Mouse (Mus musculus): ENCODE measurements around the gene Rnf5.

Gene Rnf5

DNA sequence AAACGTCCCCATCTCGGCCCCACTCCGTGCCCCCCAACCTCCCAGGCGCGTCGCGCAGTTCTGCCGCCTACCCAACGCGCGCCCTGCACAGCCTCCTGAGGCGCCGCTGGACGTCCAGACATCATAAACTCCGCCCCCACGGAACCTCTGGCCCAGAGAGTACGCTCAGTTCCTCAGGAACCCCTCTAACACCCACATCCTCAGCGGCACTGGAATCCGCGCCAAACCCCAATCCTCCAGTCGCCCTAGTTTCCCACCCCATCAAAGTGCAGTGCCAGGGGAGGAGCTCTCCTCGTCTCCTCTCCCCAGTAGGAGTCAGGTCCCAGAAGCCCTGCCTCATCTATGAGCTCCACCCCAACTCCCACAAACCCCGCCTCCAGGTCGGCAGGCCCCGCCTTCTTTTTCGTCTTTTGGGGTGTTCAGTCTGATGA lies 28.8 kb upstream of the Rnf5 start:
- DNase-seq (ENCODE audit: low spot score in 2 of 2) = peak; percentile 79 to 82

DNA sequence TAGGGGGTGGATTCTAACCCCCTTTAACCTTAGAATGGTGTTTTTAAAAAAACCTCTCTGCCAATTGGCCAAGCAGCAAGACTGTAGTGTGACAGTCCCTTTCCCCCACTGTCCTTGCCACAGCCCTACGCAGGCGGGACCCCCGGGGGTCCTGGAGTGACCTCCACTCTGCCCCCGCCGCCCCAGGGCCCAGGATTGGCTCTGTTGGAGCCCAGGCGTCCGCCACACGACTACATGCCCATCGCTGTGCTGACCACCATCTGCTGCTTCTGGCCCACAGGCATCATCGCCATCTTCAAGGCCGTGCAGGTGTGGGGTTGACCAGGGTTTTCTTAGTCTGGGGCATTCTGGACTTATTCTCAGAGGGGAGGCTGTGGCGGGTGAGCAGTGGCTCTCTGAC lies 28.2 kb upstream of the Rnf5 start:
- DNase-seq (ENCODE audit: low spot score in 2 of 2) = no peak

DNA sequence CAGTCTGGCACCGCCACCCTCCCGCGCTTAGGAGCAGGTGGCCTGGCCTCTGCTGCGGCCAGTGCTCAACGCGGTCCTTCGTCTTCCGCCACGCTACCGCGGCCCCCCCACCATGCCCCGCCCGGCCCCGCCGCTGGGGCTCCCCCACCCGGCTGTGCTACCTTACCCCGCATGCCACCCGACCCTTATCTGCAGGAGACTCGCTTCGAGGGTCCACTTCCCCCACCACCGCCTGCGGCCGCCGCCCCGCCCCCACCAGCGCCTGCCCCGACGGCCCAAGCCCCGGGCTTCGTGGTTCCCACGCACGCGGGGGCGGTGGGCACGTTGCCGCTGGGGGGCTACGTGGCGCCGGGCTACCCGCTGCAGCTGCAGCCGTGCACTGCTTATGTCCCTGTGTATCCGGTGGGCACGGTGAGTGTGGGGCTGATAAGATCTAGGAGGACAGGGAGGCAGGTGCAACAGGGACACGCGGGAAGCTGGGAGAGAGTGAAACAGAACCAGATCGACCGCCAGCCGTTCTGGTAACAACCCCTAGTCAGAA lies 27.3 kb upstream of the Rnf5 start:
- no peak for DNase-seq (ENCODE audit: low spot score in 2 of 2)

DNA sequence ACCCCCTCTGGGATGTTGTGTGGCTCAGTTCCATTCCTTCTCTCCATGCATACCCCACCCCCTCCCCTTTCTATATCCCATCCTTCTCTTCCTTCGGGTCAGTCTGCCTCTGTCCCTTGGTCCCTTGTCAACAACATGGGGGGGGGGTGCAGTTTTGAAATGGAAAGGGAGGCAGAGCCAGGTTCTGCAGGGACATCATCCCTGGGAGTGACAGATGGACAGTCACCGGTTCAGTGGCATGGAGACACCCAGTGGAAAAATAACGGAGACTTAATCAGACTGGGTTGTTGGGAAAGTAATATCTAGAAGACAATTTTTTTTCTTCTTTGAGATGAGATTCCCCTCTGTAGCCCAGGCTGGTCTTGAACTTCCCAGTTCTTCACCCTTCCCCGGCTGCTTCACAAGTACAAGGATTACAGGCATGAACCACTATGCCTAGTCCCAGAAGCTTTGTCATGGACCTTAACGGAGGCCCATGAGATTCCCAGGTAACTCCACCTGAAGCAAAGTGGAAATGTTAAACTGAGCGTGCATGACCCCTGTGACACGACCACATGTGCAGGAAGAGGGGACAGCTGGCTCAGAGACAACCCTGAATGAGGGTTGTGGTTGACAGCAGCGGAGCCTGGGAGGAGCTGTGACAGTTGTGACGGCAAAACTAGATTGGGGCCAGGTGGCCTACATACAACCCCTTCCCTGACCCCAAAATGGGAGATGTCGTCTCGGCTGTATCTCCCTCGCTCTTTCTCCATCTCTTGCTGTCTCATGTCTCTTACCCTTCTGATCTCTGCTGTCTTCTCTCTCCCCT lies 26.5 kb upstream of the Rnf5 start:
- DNase-seq (ENCODE audit: low spot score in 2 of 2) = no peak

DNA sequence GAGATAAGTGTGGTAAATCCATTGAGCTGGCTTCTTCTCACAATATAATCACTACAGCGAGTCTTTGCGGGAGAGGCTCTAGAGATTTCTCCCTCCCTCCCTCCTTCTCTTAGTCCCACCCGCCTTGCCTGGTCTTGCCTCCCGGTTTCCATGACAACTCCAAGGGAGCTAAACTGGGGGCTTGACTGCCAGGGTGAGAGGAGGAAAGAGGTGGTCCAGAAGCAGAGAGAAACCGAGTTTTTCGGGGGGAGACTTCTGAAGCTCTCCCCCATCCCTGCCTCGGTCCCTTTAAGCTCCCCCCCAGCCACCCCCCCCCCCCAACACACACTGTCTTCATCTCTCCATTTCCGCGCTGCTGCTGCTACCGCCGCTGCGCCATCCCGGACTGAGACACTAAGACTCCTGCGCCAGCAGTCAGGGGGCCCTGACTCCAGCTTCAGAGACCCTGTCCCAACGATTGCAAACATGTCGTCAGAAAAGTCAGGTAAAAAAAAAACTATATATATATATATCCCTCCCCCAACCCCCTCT lies 25.8 kb upstream of the Rnf5 start, which contains the start of gene Prrt1:
Gene Prrt1 (plus strand): TSS at position 313 of the 531 bp plus-strand sequence.
- no peak for DNase-seq (ENCODE audit: low spot score in 2 of 2)

DNA sequence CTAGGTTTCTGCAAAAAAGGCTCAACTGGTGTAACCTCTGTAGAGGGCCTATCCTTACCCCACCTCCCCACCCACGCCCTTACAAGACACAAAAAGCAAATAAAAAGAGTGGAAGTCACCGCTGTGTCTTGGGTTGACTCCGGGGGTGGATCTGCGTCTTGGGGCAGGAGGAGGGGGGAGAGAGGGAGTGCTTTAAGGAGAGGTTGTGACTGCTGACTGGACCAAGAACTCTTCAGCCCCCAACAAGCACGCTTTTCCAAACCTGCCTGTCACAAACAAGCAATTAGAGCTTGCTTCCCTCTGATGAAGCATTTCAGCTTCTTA lies 25.1 kb upstream of the Rnf5 start:
- DNase-seq (ENCODE audit: low spot score in 2 of 2) = no peak

DNA sequence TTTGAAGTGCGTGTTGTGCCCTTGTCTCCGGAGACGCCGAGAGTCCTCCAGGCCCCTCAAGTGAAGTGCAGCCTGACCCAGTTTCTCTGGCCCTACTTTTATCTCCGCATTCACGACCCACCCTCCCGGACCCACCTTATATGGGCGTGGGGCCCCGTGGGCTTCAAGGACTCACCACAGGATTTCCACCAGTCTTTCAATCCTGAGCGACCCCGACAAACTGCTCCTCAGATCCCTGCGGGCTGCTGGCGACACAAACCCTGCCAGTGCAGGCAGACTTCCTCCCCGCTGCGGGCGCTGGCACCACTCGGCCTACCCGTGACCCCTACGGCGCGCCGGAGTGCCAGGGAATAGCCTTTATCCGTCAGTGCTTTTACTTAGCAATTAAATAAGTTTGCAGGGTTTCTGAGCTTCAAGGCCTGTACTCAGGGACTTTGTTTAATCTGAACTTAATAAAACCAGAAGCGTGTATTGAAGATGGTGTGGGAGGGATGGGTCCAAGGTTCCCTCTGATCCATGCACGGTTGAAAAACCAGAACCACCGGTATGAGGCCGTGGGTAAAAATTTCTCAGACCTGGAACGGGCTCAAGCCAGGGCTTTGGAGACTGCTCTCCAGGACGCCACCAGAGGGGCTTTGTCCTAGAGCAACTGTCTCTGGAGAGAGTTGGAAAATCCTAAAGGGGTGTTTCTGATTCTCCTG lies 24.6 kb upstream of the Rnf5 start, which contains the start of gene Ppt2:
Gene Ppt2 (minus strand): TSS at position 568 of the 701 bp plus-strand sequence.
- DNase-seq (ENCODE audit: low spot score in 2 of 2) = no peak

DNA sequence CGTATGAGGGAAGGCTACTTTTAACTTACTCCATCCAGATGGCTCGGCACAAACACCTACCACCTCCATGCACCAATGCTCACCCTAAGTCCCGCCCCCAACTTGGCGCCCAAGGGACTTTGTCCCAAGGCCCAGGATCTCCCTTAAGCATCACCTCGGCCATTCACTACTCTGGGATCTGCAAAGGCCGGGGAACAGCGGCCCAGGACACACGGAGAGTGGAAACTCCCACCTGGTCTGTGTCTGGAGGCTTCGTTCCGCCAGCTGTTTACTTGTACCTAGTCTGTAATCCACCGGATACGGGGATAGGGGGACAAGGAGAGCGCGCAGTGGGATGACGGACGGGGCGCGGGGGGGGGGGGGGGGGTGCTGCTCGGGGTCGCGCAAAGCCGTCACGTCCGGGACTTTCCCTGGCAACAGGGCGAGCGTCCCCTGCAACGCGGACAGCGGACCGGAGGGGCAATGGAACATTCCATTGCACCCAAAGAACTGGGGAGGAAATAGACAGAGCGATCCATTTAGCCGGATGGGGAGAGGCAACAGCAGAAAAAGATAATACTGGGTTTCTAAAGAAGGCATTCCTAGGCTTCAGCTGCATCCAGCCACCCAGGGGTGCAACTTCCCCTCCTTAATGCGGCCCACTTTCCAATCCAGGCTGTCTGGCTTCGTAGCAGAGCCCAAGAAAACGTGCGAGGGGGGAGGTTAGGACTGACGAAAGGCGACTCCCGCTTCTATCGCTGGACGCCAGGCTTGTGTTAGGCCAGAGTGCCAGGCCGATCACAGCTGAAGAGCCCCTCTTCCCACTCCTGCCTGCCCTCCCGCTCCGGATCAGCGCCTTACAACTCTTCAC lies 23.8 kb upstream of the Rnf5 start:
- DNase-seq (ENCODE audit: low spot score in 2 of 2) = peak; percentile 74 to 80

DNA sequence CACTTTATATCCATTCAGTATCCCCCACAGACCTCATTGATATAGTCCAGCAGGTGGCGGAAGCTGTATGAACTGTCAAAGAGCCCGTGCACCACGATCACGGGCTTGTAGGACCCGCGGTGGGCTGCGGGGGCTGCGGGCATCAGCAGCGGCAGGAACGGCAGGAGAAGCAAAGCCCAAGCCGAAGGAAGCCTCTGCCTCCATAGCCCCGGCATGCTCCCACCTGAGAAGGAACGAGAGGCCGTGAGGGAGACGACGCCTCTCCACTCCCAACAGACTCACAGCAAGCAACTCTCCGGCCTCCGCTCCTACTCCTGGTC lies 23.2 kb upstream of the Rnf5 start:
- DNase-seq (ENCODE audit: low spot score in 2 of 2) = no peak

DNA sequence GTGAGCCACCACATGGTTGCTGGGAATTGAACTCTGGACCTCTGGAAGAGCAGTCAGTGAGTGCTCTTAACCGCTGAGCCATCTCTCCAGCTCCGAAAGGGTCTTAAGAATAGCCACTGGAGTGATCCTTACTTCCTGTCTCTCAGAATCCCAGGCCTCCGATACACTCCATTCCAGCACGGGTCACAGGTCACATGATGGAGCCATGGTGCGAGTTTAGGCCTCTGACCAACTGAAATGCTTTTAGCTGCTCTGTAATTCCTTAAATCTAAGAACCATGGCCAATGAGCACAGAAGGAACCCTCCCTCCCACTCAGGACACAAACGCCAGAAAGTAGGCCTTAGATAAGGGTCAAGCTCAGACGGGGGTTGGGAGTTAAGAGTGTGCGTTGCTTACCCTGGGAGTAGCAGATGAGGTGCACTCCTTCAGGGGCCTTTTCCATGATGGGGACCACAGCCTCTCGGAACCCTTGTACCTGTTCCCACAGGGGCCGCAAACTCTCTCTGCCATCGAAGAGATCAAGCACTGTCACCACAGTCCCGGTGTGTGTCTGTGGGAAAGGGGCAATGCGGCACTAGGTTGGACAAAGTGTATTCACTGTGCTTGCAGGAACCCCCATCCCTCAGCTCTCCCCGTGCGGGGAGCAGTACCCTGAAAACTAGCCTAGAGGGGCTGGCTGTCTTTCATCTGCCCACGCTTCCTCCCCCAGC lies 22.7 kb upstream of the Rnf5 start:
- DNase-seq (ENCODE audit: low spot score in 2 of 2) = no peak

DNA sequence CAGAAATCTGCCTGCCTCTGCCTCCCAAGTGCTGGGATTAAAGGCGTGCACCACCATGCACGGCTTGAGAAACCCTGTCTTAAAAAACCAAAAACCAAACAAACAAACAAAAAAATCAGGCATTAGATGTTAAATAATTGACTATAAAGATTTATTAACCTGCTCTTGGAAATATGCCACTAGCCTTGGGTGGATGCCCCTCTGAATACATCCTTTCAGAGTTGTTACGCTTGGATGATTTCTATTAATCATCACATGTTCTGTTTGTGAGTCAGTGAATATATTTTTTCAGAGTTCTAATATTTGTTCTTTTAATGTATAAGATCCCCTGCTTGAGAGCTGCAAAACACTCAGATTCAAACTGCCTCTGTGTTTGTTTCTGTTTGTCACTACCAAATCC lies 21.5 kb upstream of the Rnf5 start:
- no peak for DNase-seq (ENCODE audit: low spot score in 2 of 2)

DNA sequence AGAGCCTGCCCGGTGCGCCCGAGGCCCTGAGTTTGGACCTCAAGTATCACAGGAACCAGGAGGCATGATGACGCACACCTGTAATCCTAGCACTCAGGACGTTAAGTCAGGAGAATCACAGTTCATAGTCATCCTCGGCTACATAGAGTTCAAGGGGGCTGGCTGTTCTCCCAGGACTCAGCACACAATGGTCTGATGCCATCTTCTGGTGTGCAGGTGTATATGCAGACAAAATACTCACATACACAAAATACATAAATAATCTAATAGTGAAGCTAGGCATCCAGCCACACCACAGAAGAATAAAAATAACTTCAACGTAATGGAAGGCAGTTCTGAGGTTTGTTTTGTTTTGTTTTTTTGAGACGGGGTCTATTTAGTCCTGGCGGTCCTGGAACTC lies 19.7 kb upstream of the Rnf5 start:
- no peak for DNase-seq (ENCODE audit: low spot score in 2 of 2)

DNA sequence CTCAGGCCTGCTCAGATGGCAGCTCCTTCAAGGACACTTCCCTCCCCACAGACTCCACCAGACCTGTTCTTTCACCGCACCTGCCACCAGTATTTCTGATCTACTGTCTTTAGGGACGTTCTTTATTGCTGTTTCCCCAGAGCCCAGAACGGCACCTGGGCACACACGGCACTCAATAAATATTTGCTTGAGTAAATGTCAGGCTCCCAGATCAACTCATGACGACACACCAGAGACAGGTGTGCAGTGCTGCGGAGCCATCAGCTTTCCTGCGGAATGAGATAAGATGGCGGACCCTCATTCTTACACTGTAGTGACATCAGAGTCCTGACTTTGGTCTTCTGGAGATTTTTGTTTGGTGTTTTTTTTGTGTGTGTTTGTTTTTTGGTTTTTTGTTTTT lies 17.5 kb upstream of the Rnf5 start:
- no peak for DNase-seq (ENCODE audit: low spot score in 2 of 2)

DNA sequence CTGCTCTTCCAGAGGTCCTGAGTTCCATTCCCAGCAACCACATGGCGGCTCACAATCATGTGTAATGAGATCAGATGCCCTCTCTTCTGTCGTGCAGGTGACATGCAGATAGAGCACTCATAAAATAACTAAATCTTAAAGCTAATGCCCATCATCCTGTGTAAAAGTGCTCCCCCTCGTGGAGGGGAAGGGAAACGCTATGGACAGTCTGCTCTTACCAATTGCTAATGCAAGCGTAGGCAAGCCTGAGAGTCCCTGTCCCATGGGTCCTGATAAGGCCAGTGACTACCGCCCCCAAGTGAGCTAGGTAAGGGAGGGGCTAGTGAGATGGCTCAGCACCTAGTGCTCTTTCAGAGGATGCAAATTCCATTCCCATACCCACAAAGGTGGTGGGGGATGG lies 15.5 kb upstream of the Rnf5 start:
- peak in 1 of 2 experiments; percentile 68 for DNase-seq (ENCODE audit: low spot score in 2 of 2)

DNA sequence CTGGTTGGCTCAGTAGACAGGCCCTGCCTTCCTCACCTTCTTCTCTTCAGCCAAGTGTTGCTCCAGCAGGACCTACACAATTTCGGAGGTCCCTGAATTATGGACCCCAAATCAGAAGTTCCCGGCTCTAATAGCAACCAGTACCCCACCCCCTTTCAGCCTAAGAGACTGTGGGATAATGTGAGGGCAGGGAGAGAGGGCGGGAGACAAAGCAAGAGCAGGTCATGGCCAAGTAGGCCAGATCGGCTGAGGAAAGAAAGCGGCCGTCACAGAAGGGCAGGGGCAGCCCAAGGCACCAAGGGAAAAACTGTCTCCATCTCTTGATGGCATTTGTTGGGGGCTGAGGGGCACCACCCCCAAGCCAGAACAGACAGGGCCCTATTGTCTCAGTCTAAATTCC lies 12.4 kb upstream of the Rnf5 start, which contains the start of gene Egfl8:
Gene Egfl8 (minus strand): TSS at position 101 of the 400 bp plus-strand sequence.
- DNase-seq (ENCODE audit: low spot score in 2 of 2) = no peak

DNA sequence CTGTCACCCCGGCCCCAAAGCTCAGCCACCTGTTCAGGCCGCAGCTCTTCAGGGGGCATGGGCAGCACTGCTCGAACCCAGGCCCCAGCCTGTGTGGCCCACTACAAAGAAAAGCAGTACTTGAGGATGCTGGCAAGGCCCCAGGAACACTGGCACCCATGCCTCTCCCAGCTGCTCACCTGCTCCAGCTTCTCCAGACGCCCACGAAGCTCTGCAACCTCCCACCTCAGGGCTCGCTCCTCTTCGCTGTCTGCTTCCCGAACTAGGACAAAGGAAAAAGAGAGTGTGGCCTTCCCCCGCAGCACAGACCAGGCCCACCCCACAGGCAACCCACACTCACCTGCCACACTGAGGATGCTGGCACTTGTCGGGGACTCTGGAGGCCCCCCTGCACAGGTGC lies 10.3 kb upstream of the Rnf5 start:
- DNase-seq (ENCODE audit: low spot score in 2 of 2) = no peak

DNA sequence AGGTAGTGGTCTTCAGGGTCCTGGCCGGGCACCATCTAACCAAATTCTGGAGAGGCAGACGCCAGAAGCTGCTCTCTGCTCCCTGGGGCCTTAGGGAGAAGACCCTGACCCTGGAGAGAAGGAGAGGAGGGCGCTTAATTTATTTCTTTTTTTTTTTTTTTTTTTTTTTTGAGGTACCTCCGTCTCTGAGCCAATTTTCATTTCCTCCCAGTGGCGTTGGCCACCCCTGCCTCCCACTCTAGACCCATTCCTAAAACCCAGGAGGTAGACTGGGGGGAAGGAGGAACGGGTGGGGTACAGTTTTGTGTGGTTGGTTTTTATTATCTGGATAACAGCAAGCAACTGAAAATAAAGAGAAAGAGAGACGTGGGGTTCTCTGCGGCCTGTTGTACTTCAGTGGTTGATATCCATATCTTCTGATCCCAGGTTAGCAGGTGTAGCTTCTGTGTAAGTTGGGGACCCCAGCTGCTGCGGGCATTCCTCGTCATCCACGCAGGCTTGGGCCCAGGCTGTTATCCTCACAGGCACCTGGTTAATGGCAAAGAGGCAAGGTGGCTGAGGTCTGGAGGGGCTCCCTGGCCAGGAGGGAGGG lies 9.7 kb upstream of the Rnf5 start:
- DNase-seq (ENCODE audit: low spot score in 2 of 2) = no peak

DNA sequence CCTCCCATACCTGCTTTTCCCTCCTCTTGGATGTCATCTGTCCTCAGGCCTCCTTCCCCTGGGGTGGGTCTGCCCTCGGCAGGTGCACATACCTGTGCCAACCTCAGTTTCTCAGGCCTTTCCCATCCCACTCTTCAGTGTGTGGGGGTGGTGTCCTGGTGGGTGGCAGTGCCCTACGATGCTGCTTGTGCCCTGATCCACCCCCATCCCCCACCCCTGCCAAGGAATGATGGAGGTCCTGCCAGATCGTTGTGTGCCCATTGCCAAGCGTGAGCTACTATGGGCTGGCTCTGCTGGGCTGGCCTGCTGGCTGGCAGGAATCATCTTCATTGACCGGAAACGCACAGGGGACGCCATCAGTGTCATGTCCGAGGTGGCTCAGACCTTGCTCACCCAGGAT lies 7.6 kb upstream of the Rnf5 start:
- DNase-seq (ENCODE audit: low spot score in 2 of 2) = no peak

DNA sequence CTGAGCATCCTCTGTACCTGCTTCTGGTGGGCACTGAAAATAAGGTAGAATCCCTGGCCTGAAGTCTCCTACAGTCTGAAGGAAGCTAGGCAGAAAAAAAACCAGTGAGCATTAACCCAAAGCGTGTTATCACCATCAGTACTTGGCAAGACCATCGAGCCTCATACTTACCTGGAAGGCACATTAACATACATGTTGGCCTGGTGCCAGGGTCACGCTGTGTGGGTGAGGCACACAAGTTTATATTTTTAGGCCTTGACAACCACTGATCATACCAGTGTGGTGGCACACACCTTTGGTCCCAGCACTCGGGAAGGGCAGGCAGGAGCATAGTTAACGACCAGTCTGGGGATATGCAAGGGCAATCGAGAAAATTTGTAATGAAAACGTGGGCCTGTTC lies 4.5 kb upstream of the Rnf5 start:
- no peak for DNase-seq (ENCODE audit: low spot score in 2 of 2)

DNA sequence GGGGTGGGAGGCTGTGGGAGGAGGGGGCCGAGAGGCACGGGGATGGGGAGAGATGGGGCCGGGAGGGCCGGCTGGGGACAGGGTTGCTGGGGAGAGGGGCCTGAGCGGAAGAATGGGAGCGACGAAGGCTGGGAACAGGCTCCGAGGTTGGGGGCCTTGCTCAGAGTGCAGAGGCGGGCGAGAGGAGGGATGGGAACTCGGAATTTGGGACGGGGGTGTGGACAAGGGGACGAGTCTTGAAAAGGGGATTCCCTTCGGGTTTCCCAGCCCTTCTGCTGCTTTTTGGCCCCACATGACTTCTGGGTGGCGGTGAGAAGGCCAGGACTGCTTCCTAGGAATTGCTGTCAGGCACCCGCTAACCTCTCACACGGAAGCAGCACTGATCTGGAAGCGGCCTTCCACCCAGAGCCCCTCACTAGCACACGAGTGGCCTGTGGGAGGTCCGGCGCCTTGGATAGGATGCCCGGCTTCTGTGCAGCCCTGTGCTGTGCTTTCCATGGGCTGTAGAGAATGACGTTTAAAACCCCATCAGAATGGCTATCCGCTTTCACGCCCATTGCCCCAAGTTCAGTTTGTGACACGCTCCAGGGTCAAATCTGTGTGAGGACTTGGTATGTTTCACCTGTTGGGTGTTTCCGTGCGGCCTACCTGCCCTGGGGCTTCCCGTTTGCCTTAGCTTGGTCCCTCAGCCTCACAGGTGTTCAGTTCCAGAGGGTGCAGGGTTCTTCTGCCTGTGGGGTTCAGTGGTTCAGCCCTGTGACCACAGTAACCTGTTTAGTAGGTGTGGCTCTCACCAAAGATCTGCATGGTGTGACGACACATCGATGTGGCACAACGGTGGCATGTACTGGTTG lies 2.9 kb upstream of the Rnf5 start:
- no peak for DNase-seq (ENCODE audit: low spot score in 2 of 2)

All from urinary bladder, adult 18-20 months (tissue).